Mouse (Mus musculus) MEL (cell line): ENCODE data around the gene Rabep2.

Source experiments
- CTCF ChIP-seq, 3 experiments: IDR thresholded peaks in 2 of 3; conservative IDR thresholded peaks in 1 of 3; 2 replicates each; pipeline ENCODE4 v1.5.1; 2011 to 2012; ENCODE audit warnings: low read length in 3 of 3, low read depth in 2 of 3, mild to moderate bottlenecking in 2 of 3, improper control_type of control experiment in 1 of 3, inconsistent platforms in 1 of 3, mixed read lengths in 1 of 3, moderate library complexity in 1 of 3; ENCODE audit not compliant: control insufficient read depth in 1 of 3, insufficient read depth in 1 of 3, poor library complexity in 1 of 3, severe bottlenecking in 1 of 3
- ELF1 ChIP-seq: IDR thresholded peaks from 2 replicates; pipeline ENCODE4 v1.6.1; 2014; ENCODE audit warnings: low read depth, mild to moderate bottlenecking, inconsistent platforms, low read length, improper control_type of control experiment, moderate library complexity
- EP300 ChIP-seq, 2 experiments: IDR thresholded peaks; 2 replicates each; pipeline ENCODE4 v1.6.1; 2011; ENCODE audit warnings: improper control_type of control experiment in 2 of 2, low read length in 2 of 2, low read depth in 1 of 2, mild to moderate bottlenecking in 1 of 2
- NRF1 ChIP-seq: IDR thresholded peaks from 2 replicates; pipeline ENCODE4 v1.6.1; 2014; ENCODE audit warnings: low read depth, mild to moderate bottlenecking, inconsistent platforms, low read length, improper control_type of control experiment, moderate library complexity; ENCODE audit not compliant: poor library complexity, insufficient read depth, severe bottlenecking
- POLR2A ChIP-seq, 2 experiments: IDR thresholded peaks; 2 replicates each; pipeline ENCODE4 v1.6.1; 2011 to 2012; ENCODE audit warnings: low read length in 2 of 2, mild to moderate bottlenecking in 2 of 2, control low read depth in 1 of 2, improper control_type of control experiment in 1 of 2, low read depth in 1 of 2, moderate library complexity in 1 of 2; ENCODE audit not compliant: control insufficient read depth in 1 of 2, insufficient read depth in 1 of 2, poor library complexity in 1 of 2
- TCF12 ChIP-seq: IDR thresholded peaks from 2 replicates; pipeline ENCODE4 v1.6.1; 2014; ENCODE audit warnings: low read depth, mild to moderate bottlenecking, inconsistent platforms, low read length, improper control_type of control experiment, moderate library complexity
- UBTF ChIP-seq: IDR thresholded peaks from 2 replicates; pipeline ENCODE4 v1.6.1; 2012; ENCODE audit warnings: low read depth, mild to moderate bottlenecking, inconsistent platforms, low read length, improper control_type of control experiment, moderate library complexity, borderline replicate concordance; ENCODE audit not compliant: insufficient read depth

DNA sequence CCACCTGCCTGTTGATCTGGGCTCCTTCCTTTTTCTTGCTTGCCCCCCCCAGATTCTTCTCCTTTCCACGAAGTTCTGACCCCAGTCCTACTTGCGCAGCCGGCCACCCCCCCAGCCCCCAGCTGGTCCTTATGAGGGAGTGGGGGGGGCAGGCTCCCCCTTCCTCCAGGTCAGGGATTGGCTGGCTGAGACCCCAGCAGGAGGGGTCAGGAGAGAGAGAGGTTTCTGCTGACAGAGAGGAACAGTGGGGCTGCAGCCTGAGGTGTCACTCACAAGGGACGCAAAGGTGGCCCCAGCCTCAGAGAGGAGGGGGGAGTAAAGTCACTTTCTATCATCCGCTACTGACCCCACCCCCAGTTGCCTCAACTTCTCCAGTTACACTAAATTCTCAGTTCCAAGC lies 34.4 kb downstream of the Rabep2 start, which contains the start of gene Atp2a1:
- TF ChIP-seq POLR2A (IDR thresholded peaks at IDR 0.05; ENCODE audit: control insufficient read depth in 1 of 2, insufficient read depth in 1 of 2, low read depth in 1 of 2, low read length in 2 of 2, poor library complexity in 1 of 2) (no peak), NRF1 (no peak), TCF12 (no peak), ELF1 (no peak), UBTF (no peak), EP300 (IDR thresholded peaks at IDR 0.05; ENCODE audit: low read depth in 1 of 2, low read length in 2 of 2) (no peak), CTCF (IDR thresholded peaks at IDR 0.05 in 2 of 3, conservative IDR thresholded peaks at IDR 0.05 in 1 of 3; ENCODE audit: control insufficient read depth in 1 of 3, insufficient read depth in 1 of 3, low read depth in 2 of 3, low read length in 3 of 3, poor library complexity in 1 of 3, severe bottlenecking in 1 of 3) (no peak)
